Mouse (Mus musculus) heart, adult 2 months (tissue): ENCODE results near the gene Ugt2a3.

ENCODE experiments used
- EP300 ChIP-seq: fragments of 200-500 bp; IDR thresholded peaks from 2 replicates; pipeline ENCODE4 v1.6.1; 2011; ENCODE audit warnings: low read depth, low read length, control low read depth; ENCODE audit not compliant: insufficient read depth
- POLR2A ChIP-seq: fragments of 200-500 bp; IDR thresholded peaks from 2 replicates; pipeline ENCODE4 v1.6.1; 2011; ENCODE audit warnings: mild to moderate bottlenecking, low read depth, low read length, control low read depth; ENCODE audit not compliant: insufficient read depth

GRCm38 (mm10) chr5:87373502-87373863, 36.5 kb upstream of the Ugt2a3 start:
- TF ChIP-seq POLR2A, result no peak
- no peak for TF ChIP-seq EP300
